Mouse (Mus musculus) left cerebral cortex, adult 11 months (tissue): ENCODE measurements around the gene 1700003E16Rik.

Source experiments
- DNase-seq: peaks from one replicate; pipeline ENCODE4 v3.0.0; 2022; ENCODE audit warnings: low spot score

Gene 1700003E16Rik

DNA sequence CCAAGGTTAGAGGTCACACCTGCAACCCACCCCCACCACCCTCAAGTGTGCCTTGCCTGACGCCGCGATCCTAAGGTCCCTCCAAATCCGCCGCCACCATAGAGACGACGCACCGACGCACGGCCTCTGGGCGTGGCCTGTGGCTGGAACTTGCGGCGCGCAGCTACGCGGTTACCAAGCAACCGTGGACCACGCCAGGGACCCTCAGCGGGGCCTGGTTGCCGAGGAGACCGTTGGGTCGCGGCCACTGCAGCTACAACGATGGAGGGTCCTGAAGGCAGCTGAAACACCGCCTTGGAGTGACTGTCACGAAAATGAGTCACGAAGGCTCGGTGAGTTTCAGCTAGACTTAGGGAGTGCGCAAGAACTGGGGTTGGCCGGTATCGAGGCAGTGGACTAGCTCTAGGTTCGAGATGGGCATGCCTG, at the start of gene 1700003E16Rik, which contains the start of gene Wdr54:
1700003E16Rik (plus strand) TSS at position 146 of the 426 bp plus-strand sequence.
Wdr54 (minus strand) TSS at position 139 of the 426 bp plus-strand sequence.
- no peak for DNase-seq

GRCm38 (mm10) chr6:83107566-83108400, 48.4 kb upstream of the 1700003E16Rik start:
- no peak for DNase-seq

- DNase-seq: peak; percentile 69
Measured at GRCm38 (mm10) chr6:83108762-83109668, 47.2 kb upstream of the 1700003E16Rik start, which contains the start of gene Mrpl53. Gene Mrpl53, plus strand, starts transcription at chr6:83109040.

DNA sequence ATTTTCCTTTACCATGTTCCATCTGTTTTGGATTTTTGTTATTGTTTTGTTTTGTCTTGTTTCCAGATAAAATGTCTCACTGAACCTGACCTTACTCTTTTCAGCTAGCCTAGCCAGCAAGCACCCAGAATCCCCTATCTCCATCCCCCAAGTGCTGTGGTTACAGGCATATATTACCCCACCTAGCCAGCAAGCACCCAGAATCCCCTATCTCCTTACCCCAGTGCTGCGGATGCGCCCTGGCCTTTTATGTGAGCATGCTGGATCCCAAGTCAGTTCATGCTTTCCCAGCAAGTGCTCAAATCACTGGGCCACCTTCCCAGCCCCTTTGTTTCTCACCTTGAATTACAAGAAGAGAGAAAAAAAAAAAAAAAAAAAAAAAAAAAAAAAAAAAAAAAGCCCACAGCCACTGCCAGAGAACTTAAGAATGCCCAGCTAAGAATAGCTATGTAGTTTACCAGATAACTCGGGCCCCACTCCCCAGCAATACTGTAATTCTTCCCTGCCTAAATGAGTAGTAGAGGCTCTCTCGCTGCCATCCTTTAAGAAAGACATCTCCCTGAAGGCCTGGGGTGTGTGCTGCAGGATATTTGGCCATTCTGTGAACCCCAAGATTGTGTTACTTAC, 44.6 kb upstream of the 1700003E16Rik start:
- DNase-seq: no peak

GRCm38 (mm10) chr6:83115011-83115671, 41.1 kb upstream of the 1700003E16Rik start, which contains the start of gene Mogs:
Gene Mogs, plus strand, starts transcription at chr6:83115496.
- DNase-seq: peak; percentile 81

DNA sequence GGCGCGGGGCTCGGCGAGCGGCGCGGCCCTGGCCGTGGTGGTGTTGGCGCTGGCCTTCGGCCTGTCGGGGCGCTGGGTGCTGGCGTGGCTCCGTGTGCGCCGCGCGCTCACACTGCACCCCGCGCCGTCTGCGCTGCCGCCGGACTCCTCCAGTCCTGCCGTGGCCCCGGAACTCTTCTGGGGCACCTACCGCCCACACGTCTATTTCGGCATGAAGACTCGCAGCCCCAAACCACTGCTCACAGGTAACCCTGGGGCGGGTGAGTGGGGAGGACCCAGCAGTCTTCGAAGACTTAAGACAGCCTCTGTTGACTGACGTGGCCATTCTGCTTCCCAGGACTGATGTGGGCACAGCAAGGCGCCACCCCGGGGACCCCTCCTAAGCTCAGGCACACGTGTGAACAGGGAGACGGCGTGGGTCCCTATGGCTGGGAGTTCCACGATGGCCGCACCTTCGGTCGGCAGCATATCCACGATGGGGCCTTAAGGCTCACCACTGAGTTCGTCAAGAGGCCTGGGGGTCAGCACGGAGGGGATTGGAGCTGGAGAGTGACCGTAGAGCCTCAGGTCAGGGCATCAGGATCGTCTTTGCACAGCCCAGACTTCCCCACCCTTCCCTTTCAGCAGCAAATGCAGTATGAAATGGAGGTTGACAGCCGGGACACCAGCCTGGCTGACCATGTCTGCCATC, 40.4 kb upstream of the 1700003E16Rik start:
- no peak for DNase-seq

- no peak for DNase-seq
Measured at GRCm38 (mm10) chr6:83116373-83117164, 39.6 kb upstream of the 1700003E16Rik start.

DNA sequence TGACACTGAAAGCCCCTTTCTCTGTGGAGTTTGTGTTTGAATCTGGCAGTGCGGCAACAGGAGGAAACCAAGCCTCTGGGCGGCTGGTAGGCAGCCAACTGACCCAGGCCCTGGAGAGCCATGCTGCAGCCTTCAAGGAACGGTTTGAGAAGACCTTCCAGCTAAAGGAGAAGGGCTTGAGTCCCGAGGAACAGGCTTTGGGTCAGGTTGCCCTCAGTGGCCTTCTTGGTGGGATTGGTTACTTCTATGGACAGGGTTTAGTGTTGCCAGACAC, 39.1 kb upstream of the 1700003E16Rik start:
- no peak for DNase-seq

- no peak for DNase-seq
Measured at GRCm38 (mm10) chr6:83117616-83118015, 38.6 kb upstream of the 1700003E16Rik start.

GRCm38 (mm10) chr6:83118369-83118768, 37.8 kb upstream of the 1700003E16Rik start:
- DNase-seq: no peak

- no peak for DNase-seq
Measured at GRCm38 (mm10) chr6:83118825-83119733, 37.1 kb upstream of the 1700003E16Rik start.

GRCm38 (mm10) chr6:83119734-83120051, 36.5 kb upstream of the 1700003E16Rik start:
- DNase-seq: no peak

DNA sequence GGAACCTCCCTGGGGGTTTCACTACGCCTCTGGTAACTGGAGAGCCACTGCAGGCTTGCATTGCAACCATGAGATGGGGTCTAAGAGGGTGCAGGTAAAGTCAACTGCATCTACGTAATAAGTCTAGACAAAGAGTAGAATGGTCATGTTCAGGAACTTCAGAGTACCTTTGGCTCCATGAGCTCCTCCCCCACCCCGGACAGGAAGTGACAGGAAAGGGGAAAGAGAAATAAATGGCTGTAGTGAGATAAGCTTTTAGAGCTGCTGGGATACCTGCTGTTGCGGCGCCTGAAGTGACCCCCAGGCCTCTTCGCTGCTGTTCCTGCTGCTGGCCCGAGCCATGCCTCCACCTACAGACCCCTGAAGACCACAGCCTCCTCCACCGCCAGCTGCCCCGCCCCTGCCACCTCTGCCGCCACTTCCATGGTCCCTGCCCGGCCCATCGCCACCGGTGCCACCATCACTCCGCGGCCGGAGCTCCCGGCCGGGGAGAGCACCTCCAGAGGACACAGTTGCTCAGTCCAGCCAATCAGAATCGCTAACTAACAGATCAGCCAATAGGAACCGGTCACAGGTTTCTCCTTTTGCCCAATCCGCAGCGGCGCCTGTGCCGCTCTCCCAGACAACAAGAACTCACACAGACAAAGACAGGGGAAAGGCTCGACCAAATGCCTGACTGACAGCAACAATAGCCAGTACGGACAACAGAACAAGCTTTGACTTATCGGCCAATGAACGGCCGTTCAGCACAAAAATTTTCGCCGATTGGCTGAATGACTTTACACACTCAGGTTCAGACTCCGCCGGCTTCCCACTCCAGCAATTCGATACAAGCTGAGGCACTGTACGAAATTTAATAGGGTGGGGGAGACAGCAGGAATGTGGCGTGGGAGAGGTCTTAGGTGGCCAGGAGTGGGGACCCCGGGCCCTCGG, 35.0 kb upstream of the 1700003E16Rik start, which contains the start of gene Wbp1:
Wbp1 (minus strand) TSS at position 630 of the 933 bp plus-strand sequence.
- DNase-seq: peak; percentile 98

DNA sequence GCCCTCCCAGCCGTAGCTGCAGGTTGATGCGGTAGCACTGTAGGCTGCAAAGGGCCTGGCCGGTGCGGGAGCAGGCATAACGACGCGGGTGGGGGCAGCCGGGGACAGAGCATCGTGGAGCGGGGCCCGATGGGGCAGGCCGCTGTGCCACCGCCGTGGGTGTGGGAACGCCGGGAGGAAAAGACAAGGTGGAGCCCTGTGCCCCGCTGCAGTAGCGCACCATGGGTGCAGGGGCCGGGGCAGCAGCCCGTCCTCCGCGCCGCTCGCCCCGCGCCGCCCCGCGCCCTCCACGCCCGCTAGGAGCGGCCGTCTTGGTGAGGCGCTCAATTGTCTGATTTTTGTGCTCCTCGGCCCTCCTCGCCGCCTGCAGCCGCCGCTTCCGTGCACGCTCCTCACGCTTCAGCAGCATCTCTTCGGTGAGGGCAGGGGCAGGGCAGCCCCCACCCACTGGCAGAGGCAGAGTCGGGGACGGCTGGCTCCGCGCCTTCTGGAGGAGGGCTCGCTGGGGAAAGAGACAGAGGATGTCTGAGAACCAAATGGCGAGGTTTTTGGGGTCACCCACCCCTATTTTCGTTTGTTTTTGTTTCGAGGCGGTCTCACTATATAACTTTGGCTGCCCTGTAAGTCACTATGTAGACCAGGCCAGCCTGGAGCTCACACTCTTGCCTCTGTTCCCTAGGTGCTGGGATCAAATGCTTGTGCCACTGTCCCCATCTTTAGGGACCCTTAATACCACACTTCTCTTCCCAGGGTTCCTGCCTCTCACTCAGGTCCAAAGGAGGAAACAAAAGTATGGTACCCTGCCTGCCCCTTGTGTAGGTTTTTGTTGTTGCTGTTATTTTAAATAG, 34.1 kb upstream of the 1700003E16Rik start:
- DNase-seq: no peak

DNA sequence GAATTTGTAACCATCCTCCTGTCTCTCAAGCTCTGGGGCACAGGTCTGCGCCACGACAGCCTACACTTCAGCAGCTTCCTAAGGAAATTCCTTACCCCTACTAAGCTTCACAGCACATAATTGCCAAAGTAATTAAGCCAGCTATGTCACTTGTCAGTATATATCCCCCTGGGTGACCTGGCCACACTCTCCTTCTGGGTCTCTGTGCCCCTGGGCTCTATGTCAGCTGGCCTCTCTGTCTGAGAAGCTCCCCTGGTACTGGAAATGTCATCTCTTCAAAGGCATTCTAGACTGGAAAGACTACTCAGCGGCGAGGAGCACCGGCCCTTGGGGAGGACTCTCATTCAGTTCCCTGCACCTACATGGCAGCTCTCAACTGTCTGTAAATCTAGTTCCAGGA, 33.2 kb upstream of the 1700003E16Rik start:
- no peak for DNase-seq

DNA sequence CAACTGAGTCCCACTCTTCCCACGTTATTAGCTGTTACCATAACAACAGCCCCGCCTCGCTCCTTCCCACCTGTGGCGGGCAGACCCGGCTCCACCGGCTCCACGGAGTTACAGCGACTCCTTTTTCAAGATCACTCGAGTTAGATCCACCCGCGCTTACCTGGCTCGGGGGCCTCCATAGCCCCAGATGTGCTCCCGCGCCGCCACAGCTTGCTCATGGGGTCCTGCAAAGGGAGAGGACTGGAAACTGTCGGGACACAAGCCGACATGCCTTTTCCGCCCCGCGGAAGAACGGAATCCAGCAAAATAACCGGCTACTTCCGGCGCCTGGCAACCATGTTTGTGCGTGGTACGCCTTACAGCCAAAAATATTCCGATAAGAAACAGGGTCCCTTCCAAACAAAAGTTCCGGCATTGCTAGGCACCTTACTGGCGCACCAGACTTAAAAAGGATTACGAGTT, 31.3 kb upstream of the 1700003E16Rik start:
- peak; percentile 88 for DNase-seq

GRCm38 (mm10) chr6:83125331-83125730, 30.9 kb upstream of the 1700003E16Rik start, which contains the start of gene Ino80b:
Gene Ino80b, minus strand, starts transcription at chr6:83125431.
- DNase-seq: no peak
